ENCODE assay signal across 8 mouse cellular contexts in genomic region chr12:83597025-83597501, GRCm38 (mm10). TPM values are rescaled to one million over a fixed set of nuclear protein-coding genes. Genes with fewer than 3 reads are reported as not detected.
DNase-seq lines count a peak whose midpoint lies in the region; ATAC-seq and TF ChIP-seq lines count a peak whose summit lies in the region.

TSS of gene Zfyve1 (minus strand) at chr12:83597222.

- peak; percentile 49 for TF ChIP-seq POLR2A in olfactory bulb, adult 2 months (IDR thresholded peaks at IDR 0.05; ENCODE audit: insufficient read depth, low read depth, low read length)
- 0 out of 2 replicates have a peak, but pooled peaks have one; percentile 56 for TF ChIP-seq POLR2A in thymus, adult 2 months (IDR thresholded peaks at IDR 0.05; ENCODE audit: control insufficient read depth, extremely low read depth, insufficient read depth, low read length, poor library complexity)

- WGBS in forebrain, embryonic 16.5 days, result 1% methylated on average over 28 of the region's 28 CpGs
- under 1% methylated on average over 28 of the region's 28 CpGs for WGBS in lung, embryonic 14.5 days
- under 1% methylated on average over 28 of the region's 28 CpGs for WGBS in olfactory bulb, adult 2 months
- under 1% methylated on average over 28 of the region's 28 CpGs for WGBS in thymus, adult 2 months

- peaks cover 30% of the 10 kb centered on the region for H3K4me1 ChIP-seq in G1E (ENCODE audit: insufficient read depth, low read depth, low read length)
- H3K4me1 ChIP-seq in forebrain, embryonic 16.5 days (replicated peaks; ENCODE audit: control insufficient read depth, insufficient read depth, low read length), result peaks cover 33% of the 10 kb centered on the region
- H3K4me1 ChIP-seq in lung, embryonic 14.5 days (ENCODE audit: insufficient read depth), result no peaks in the 10 kb centered on the region
- peaks cover 4% of the 10 kb centered on the region; the same call in 1 of the 2 replicates for H3K4me1 ChIP-seq in olfactory bulb, adult 2 months (ENCODE audit: control insufficient read depth, insufficient read depth, low read length)
- peaks cover 7% of the 10 kb centered on the region for H3K4me1 ChIP-seq in thymus, adult 2 months (replicated peaks; ENCODE audit: control insufficient read depth, insufficient read depth, low read length)

- H3K9ac ChIP-seq in forebrain, embryonic 16.5 days (replicated peaks; ENCODE audit: low read depth, low read length), result peak within 1 kb of the TSS; percentile 97
- peak within 1 kb of the TSS; percentile 93 for H3K9ac ChIP-seq in lung, embryonic 14.5 days

- H3K4me2 ChIP-seq in forebrain, embryonic 16.5 days (ENCODE audit: low read length), result peak within 1 kb of the TSS; percentile 92
- H3K4me2 ChIP-seq in lung, embryonic 14.5 days, result peak within 1 kb of the TSS; percentile 78

- DNase-seq in G1E (ENCODE audit: low spot score), result peak; percentile 98
- DNase-seq in cerebellum, adult 18-20 months, result peak; percentile 90 to 96
- peak; percentile 88 to 89 for DNase-seq in heart, postnatal 36 days
- DNase-seq in layer of hippocampus, adult 2 months (ENCODE audit: low spot score in 2 of 2), result peak; percentile 93 to 99
- DNase-seq in lung, embryonic 14.5 days, result peak; percentile 98
- peak; percentile 91 for DNase-seq in thymus, adult 2 months

- no peak for TF ChIP-seq CTCF in G1E (IDR thresholded peaks at IDR 0.05; ENCODE audit: low read depth, low read length)
- no peak; the same call in 1 of the 2 replicates for TF ChIP-seq CTCF in layer of hippocampus, adult 2 months (conservative IDR thresholded peaks at IDR 0.05)
- TF ChIP-seq CTCF in lung, embryonic 14.5 days (IDR thresholded peaks at IDR 0.05; ENCODE audit: low read depth), result no peak
- no peak for TF ChIP-seq CTCF in olfactory bulb, adult 2 months (IDR thresholded peaks at IDR 0.05; ENCODE audit: insufficient read depth, low read depth, low read length)
- TF ChIP-seq CTCF in thymus, adult 2 months (IDR thresholded peaks at IDR 0.05; ENCODE audit: borderline replicate concordance, control insufficient read depth, extremely low read depth, insufficient read depth, low read length, poor library complexity), result peak; percentile 51; the same call in 1 of the 2 replicates

- no peaks in the 10 kb centered on the region for H3K9me3 ChIP-seq in G1E (replicated peaks)
- H3K9me3 ChIP-seq in forebrain, embryonic 16.5 days (ENCODE audit: control insufficient read depth, low read length), result no peaks in the 10 kb centered on the region
- no peaks in the 10 kb centered on the region for H3K9me3 ChIP-seq in lung, embryonic 14.5 days (ENCODE audit: low read depth, low read length)

- intact Hi-C loops in heart, postnatal 36 days (cut with DNase I), result loop anchor here (5.0 kb wide), 1 partner anchor 35 kb away; the partner anchor contains the start of gene Rbm25

- no peaks in the 10 kb centered on the region for H3K27me3 ChIP-seq in G1E (ENCODE audit: insufficient read depth, low read length)
- no peaks in the 10 kb centered on the region for H3K27me3 ChIP-seq in forebrain, embryonic 16.5 days (replicated peaks; ENCODE audit: control insufficient read depth, insufficient read depth, low read length)
- no peaks in the 10 kb centered on the region for H3K27me3 ChIP-seq in lung, embryonic 14.5 days (ENCODE audit: insufficient read depth, low read length)
- H3K27me3 ChIP-seq in thymus, adult 2 months (ENCODE audit: control insufficient read depth, insufficient read depth, low read length), result no peaks in the 10 kb centered on the region

- H3K36me3 ChIP-seq in G1E (replicated peaks), result peaks cover 27% of the 10 kb centered on the region
- peaks cover 14% of the 10 kb centered on the region for H3K36me3 ChIP-seq in forebrain, embryonic 16.5 days (ENCODE audit: control insufficient read depth, insufficient read depth)
- H3K36me3 ChIP-seq in lung, embryonic 14.5 days (ENCODE audit: insufficient read depth), result peaks cover 21% of the 10 kb centered on the region
- peaks cover 15% of the 10 kb centered on the region for H3K36me3 ChIP-seq in thymus, adult 2 months (ENCODE audit: control insufficient read depth, insufficient read depth, low read length)

- H3K4me3 ChIP-seq in G1E (ENCODE audit: low read depth, low read length), result peak within 1 kb of the TSS; percentile 81
- peak within 1 kb of the TSS; percentile 87 for H3K4me3 ChIP-seq in forebrain, embryonic 16.5 days (replicated peaks; ENCODE audit: low read length)
- H3K4me3 ChIP-seq in layer of hippocampus, adult 2 months, result peak within 1 kb of the TSS; percentile 67
- H3K4me3 ChIP-seq in lung, embryonic 14.5 days (ENCODE audit: low read depth, low read length), result peak within 1 kb of the TSS; percentile 87
- H3K4me3 ChIP-seq in olfactory bulb, adult 2 months (ENCODE audit: insufficient read depth, low read depth, low read length), result peak within 1 kb of the TSS; percentile 63
- H3K4me3 ChIP-seq in thymus, adult 2 months (ENCODE audit: control insufficient read depth, insufficient read depth, low read length), result peak within 1 kb of the TSS; percentile 66

- peak; percentile 96 for ATAC-seq in G1E (ENCODE audit: extremely low read depth, insufficient number of reproducible peaks, low FRiP score, poor library complexity, severe bottlenecking)
- ATAC-seq in forebrain, embryonic 16.5 days, result peak; percentile 100
- ATAC-seq in lung, embryonic 14.5 days (ENCODE audit: insufficient read depth), result peak; percentile 99

- peak within 1 kb of the TSS; percentile 92 for H3K27ac ChIP-seq in forebrain, embryonic 16.5 days (ENCODE audit: low read length)
- H3K27ac ChIP-seq in layer of hippocampus, adult 2 months, result peak within 1 kb of the TSS; percentile 90
- peak within 1 kb of the TSS; percentile 77 for H3K27ac ChIP-seq in lung, embryonic 14.5 days (ENCODE audit: low read depth)
- H3K27ac ChIP-seq in olfactory bulb, adult 2 months (ENCODE audit: insufficient read depth, low read depth, low read length), result no peak within 1 kb of the TSS; the same call in 1 of the 2 replicates
- H3K27ac ChIP-seq in thymus, adult 2 months (ENCODE audit: control insufficient read depth, insufficient read depth, low read length), result no peak within 1 kb of the TSS

RNA-seq across cellular contexts. Expression of gene Zfyve1, which starts in this region (rescaled TPM):
- total RNA-seq in G1E (2014; fragmentation: Nextera tagmentation), result 19.9 and 33.3 TPM in 2 replicates
- 27.9 and 28.4 TPM in 2 replicates for total RNA-seq in G1E (2017)
- polyA plus RNA-seq in G1E (2012), result 12.1 and 13.6 TPM in 2 replicates
- 35.6 and 41.4 TPM in 2 replicates for polyA plus RNA-seq in forebrain, embryonic 16.5 days (2015; fragmentation: Nextera tagmentation; extraction: Ambion mirVana)
- total RNA-seq in heart, postnatal 36 days (2021), result 10 to 100 TPM; 14.2 to 18.7 TPM
- total RNA-seq in layer of hippocampus, adult 2 months (2021), result 10 to 100 TPM; 42.6 to 45.9 TPM
- 14.7 and 16.6 TPM in 2 replicates for polyA plus RNA-seq in lung, embryonic 14.5 days (2014; fragmentation: Nextera tagmentation; extraction: Ambion mirVana)
- 152 TPM in 1 of 2 replicates, not detected in the other for polyA plus RNA-seq in olfactory bulb, adult 2 months (2012; ENCODE audit: insufficient read depth, insufficient read length, low replicate concordance, missing spikeins)
- polyA plus RNA-seq in thymus, adult 2 months (2012; rRNA removed), result 43.4 and 50.2 TPM in 2 replicates

Comparison
In these comparisons a context has a peak if more than half of its experiments do, and no peak if none do; other contexts are left out.
1. H3K27ac ChIP-seq: peak in forebrain, embryonic 16.5 days (single experiment), layer of hippocampus, adult 2 months (single experiment) and lung, embryonic 14.5 days (single experiment); none in olfactory bulb, adult 2 months (single experiment) and thymus, adult 2 months (single experiment).
2. Peak in every context shown above with its lines, with median percentiles within 50 percentile points of each other: ATAC-seq, DNase-seq and H3K4me3 ChIP-seq.